Mouse (Mus musculus) C3H10T1/2 (cell line): Measurements from ENCODE around the gene Maml3. TPM values are rescaled to one million over a fixed set of nuclear protein-coding genes. Genes with fewer than 3 reads are reported as not detected.

Experiments used
- polyA plus RNA-seq, 2 experiments: library from polyadenylated mRNA; unstranded; fragments of >200 nt; fragmentation: generic; extraction: Trizol; gene quantifications; one replicate each; pipeline ENCODE4 v1.2.1; 2012; ENCODE audit warnings: missing spikeins in 2 of 2

Maml3 gene
- polyA plus RNA-seq = 1 to 10 TPM in 1 of 2 experiments, under 1 TPM in 1; 0.18 to 1.0 TPM

GRCm38 (mm10) chr3:52104636-52105151 lies at the start of gene Maml3:
TSS of gene Maml3 (minus strand) at chr3:52105076.

GRCm38 (mm10) chr3:51660060-51660459 lies 444.8 kb downstream of the Maml3 start, which contains the start of gene Mgst2:
TSS of gene Mgst2 (plus strand) at chr3:51660360.

Other genes starting within 250 kb of the Maml3 start
- 1 to 10 TPM; 1.0 to 4.5 TPM for gene Foxo1, start 163.3 kb upstream of the Maml3 start, polyA plus RNA-seq